Mouse (Mus musculus): ENCODE data around the gene Rxra. TPM values are rescaled to one million over a fixed set of nuclear protein-coding genes. Genes with fewer than 3 reads are reported as not detected.

Rxra gene
- 10.6 TPM for total RNA-seq (2023)

GRCm38 (mm10) chr2:27676106-27676477, at the start of gene Rxra:
Rxra (plus strand) TSS chr2:27676440.

Other genes starting within 250 kb of the Rxra start
- 11.3 TPM for gene Vav2, start 249.4 kb upstream of the Rxra start, total RNA-seq (2023)
- gene Brd3os, start 234.1 kb upstream of the Rxra start, total RNA-seq (2023), result not detected
- 31.9 TPM for gene Brd3, start 168.8 kb upstream of the Rxra start, total RNA-seq (2023)
- gene Wdr5, start 161.3 kb upstream of the Rxra start, total RNA-seq (2023), result 45.4 TPM
- gene Col5a1, start 210.0 kb downstream of the Rxra start, total RNA-seq (2023), result 0.37 TPM